Mouse (Mus musculus): ENCODE data around the gene Tuba1a. TPM values are rescaled to one million over a fixed set of nuclear protein-coding genes. Genes with fewer than 3 reads are reported as not detected.

The Tuba1a gene
- polyA plus RNA-seq, 1 experiment, result not detected

GRCm38 (mm10) chr15:98993093-98993793, 39.7 kb upstream of the Tuba1a start:
- Histone ChIP-seq H3K4me3 (ENCODE audit: insufficient read depth, low read depth, low read length) (peak overlapping the region; percentile 32), H3K4me1 (ENCODE audit: control insufficient read depth, insufficient read depth, low read length) (peaks cover 26% of the 10 kb centered on the region), H3K27ac (ENCODE audit: insufficient read depth, low read depth, low read length) (peak overlapping the region; percentile 93)
- TF ChIP-seq POLR2A (IDR thresholded peaks at IDR 0.05; ENCODE audit: insufficient read depth, low read depth, low read length), result peak; percentile 38; the same call in 1 of the 2 replicates
- TF ChIP-seq CTCF (IDR thresholded peaks at IDR 0.05; ENCODE audit: insufficient read depth, low read depth, low read length), result peak; percentile 99
- WGBS, result 1% methylated on average over 35 of the region's 35 CpGs

- H3K4me3 ChIP-seq (ENCODE audit: insufficient read depth, low read depth, low read length), result no peak overlapping the region
- peak overlapping the region; percentile 93 for H3K27ac ChIP-seq (ENCODE audit: insufficient read depth, low read depth, low read length)
- peaks cover 32% of the 10 kb centered on the region for H3K4me1 ChIP-seq (ENCODE audit: control insufficient read depth, insufficient read depth, low read length)
- TF ChIP-seq POLR2A (IDR thresholded peaks at IDR 0.05; ENCODE audit: insufficient read depth, low read depth, low read length), result no peak
- TF ChIP-seq CTCF (IDR thresholded peaks at IDR 0.05; ENCODE audit: insufficient read depth, low read depth, low read length), result no peak
- 12% methylated on average over 17 of the region's 17 CpGs for WGBS
Observed at GRCm38 (mm10) chr15:98992086-98992912, 38.8 kb upstream of the Tuba1a start.

DNA sequence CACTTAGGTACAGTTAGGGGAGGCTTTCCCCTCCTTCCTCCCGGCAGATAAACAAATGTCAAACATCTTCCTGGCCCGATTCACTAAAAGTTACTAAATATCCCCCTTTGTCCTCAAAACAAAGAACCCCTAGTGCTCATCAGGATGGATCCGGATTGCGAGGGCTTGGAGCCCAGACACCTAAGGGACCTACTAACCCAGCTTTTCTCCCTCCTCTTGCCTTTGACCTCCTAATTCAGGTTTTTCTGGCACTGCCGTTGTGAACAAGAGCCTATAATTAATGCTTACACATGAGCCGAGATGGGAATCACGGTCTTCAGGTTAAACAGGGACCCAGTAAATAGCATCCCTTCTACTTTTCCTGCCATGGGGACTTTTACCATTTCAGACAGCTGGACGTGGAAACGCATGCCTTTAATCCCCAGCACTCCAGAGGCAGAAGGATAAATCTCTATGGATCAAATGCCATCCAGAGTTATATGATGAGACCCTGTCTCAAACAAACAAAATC, 38.1 kb upstream of the Tuba1a start:
- no peak overlapping the region for H3K4me3 ChIP-seq (ENCODE audit: insufficient read depth, low read depth, low read length)
- peak overlapping the region; percentile 93 for H3K27ac ChIP-seq (ENCODE audit: insufficient read depth, low read depth, low read length)
- H3K4me1 ChIP-seq (ENCODE audit: control insufficient read depth, insufficient read depth, low read length), result peaks cover 35% of the 10 kb centered on the region
- WGBS, result 10% methylated on average over 9 of the region's 9 CpGs
- TF ChIP-seq CTCF (IDR thresholded peaks at IDR 0.05; ENCODE audit: insufficient read depth, low read depth, low read length) (no peak), POLR2A (IDR thresholded peaks at IDR 0.05; ENCODE audit: insufficient read depth, low read depth, low read length) (no peak)

GRCm38 (mm10) chr15:98990669-98991539, 37.4 kb upstream of the Tuba1a start:
- no peak for TF ChIP-seq CTCF (IDR thresholded peaks at IDR 0.05; ENCODE audit: insufficient read depth, low read depth, low read length)
- no peak for TF ChIP-seq POLR2A (IDR thresholded peaks at IDR 0.05; ENCODE audit: insufficient read depth, low read depth, low read length)
- H3K4me1 ChIP-seq (ENCODE audit: control insufficient read depth, insufficient read depth, low read length), result peaks cover 35% of the 10 kb centered on the region
- H3K4me3 ChIP-seq (ENCODE audit: insufficient read depth, low read depth, low read length), result no peak overlapping the region
- H3K27ac ChIP-seq (ENCODE audit: insufficient read depth, low read depth, low read length), result peak overlapping the region; percentile 93
- 21% methylated on average over 15 of the region's 15 CpGs for WGBS

DNA sequence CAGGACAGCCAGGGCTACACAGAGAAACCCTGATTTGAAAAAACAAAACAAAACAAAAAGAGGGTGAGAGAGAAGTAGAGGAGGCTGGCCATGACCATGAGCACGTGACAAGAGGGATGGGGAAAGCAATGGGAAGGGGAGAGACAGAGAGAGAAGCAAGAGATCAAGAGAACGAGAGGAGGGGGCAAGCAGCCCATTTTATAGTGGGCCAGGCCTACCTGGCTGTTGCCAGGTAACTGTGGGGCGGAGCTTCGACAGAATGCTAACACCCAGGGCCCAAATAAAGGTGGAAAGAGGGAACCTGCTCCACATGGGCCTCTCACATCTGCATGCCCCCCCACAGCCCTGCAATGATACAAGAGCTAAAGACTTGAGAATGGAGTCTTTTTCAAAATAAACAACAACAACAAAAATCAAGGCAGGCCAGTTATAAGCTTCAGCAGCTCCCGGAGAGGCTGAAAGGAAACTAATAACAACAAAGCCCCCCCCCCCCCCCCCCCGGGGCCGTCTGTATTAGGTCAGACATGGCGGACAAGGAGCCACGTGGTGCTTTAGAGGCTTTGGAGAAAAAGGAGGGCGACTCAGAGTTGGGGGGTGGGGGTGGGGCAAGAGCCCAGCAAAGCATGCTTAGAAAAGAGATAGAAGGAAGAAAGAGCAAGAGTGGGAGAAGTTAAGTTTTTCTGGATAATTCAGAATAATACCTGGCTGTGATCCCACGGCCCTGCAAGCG, 36.4 kb upstream of the Tuba1a start:
- Histone ChIP-seq H3K4me1 (ENCODE audit: control insufficient read depth, insufficient read depth, low read length) (peaks cover 35% of the 10 kb centered on the region), H3K4me3 (ENCODE audit: insufficient read depth, low read depth, low read length) (no peak overlapping the region), H3K27ac (ENCODE audit: insufficient read depth, low read depth, low read length) (no peak overlapping the region)
- TF ChIP-seq POLR2A (IDR thresholded peaks at IDR 0.05; ENCODE audit: insufficient read depth, low read depth, low read length) (no peak), CTCF (IDR thresholded peaks at IDR 0.05; ENCODE audit: insufficient read depth, low read depth, low read length) (no peak)
- 26% methylated on average over 12 of the region's 12 CpGs for WGBS

DNA sequence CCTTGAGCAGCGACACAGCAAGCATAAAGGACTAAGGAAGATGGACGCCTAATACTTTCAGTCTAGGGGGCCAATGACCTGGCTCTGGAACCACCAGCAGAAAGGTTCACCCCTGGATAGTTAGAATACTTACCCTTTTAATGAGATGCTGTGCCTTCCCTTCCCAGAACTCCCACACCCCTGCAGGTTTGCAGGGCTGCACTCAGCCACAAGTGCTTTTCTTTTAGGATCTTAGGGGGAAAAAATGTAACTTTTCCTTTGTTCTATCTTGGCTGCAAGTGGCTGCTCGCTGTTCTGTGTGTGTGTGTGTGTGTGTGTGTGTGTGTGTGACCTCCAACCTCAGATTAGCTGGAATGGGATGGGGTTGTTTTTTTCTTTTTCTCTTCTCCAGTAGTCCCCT, 35.3 kb upstream of the Tuba1a start:
- Histone ChIP-seq H3K4me1 (ENCODE audit: control insufficient read depth, insufficient read depth, low read length) (peaks cover 35% of the 10 kb centered on the region), H3K27ac (ENCODE audit: insufficient read depth, low read depth, low read length) (no peak overlapping the region), H3K4me3 (ENCODE audit: insufficient read depth, low read depth, low read length) (no peak overlapping the region)
- TF ChIP-seq POLR2A (IDR thresholded peaks at IDR 0.05; ENCODE audit: insufficient read depth, low read depth, low read length) (no peak), CTCF (IDR thresholded peaks at IDR 0.05; ENCODE audit: insufficient read depth, low read depth, low read length) (no peak)
- 70% methylated on average over 3 of the region's 3 CpGs for WGBS

- Histone ChIP-seq H3K27ac (ENCODE audit: insufficient read depth, low read depth, low read length) (peak overlapping the region; percentile 91), H3K4me3 (ENCODE audit: insufficient read depth, low read depth, low read length) (no peak overlapping the region), H3K4me1 (ENCODE audit: control insufficient read depth, insufficient read depth, low read length) (peaks cover 35% of the 10 kb centered on the region)
- no peak for TF ChIP-seq POLR2A (IDR thresholded peaks at IDR 0.05; ENCODE audit: insufficient read depth, low read depth, low read length)
- no peak for TF ChIP-seq CTCF (IDR thresholded peaks at IDR 0.05; ENCODE audit: insufficient read depth, low read depth, low read length)
- WGBS, result 31% methylated on average over 8 of the region's 8 CpGs
Observed at GRCm38 (mm10) chr15:98987661-98988181, 34.2 kb upstream of the Tuba1a start.

Measured in olfactory bulb, adult 2 months (tissue).